Mouse (Mus musculus): ENCODE measurements around the gene Syne1. TPM values are rescaled to one million over a fixed set of nuclear protein-coding genes. Genes with fewer than 3 reads are reported as not detected.

Gene Syne1
- total and polyA plus RNA-seq, 2 experiments from 2014 or later = 18.7 to 93.3 TPM

DNA sequence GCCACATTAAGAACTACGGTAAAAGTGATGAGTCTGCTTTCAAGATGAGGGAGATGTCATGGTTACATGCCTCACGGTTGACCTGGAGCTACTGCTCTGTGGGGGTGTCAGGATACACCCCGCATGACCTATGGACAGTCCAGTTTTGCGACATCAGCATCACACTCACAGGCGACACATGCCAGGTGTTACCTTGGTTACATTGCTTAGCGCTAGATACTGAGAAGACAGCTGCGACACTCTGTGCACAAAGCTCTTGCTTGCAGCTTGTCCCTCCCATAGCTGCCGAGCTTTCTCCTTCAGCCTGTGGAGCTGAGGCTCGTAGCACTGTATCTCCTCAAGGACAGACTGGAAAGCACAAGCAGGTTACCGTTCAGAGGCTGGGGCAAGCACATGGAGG is 286.9 kb downstream of the Syne1 start:
- 37% methylated on average over 10 of the region's 10 CpGs for WGBS
- peak; percentile 31 for DNase-seq (ENCODE audit: low spot score)
- no peaks in the 10 kb centered on the region for H3K27me3 ChIP-seq (ENCODE audit: insufficient read depth, low read length)
- H3K9me3 ChIP-seq (ENCODE audit: low read length) = no peaks in the 10 kb centered on the region
- H3K36me3 ChIP-seq (ENCODE audit: insufficient read depth, low read length) = peaks cover 5% of the 10 kb centered on the region; the same call in 1 of the 2 replicates
- H3K27ac ChIP-seq = peak overlapping the region; percentile 51; the same call in 1 of the 2 replicates
- H3K4me3 ChIP-seq (ENCODE audit: low read length) = no peak overlapping the region
- no peak overlapping the region for H3K9ac ChIP-seq (replicated peaks; ENCODE audit: low read length)
- peak; percentile 84 for ATAC-seq
- no peaks in the 10 kb centered on the region for H3K4me1 ChIP-seq (ENCODE audit: insufficient read depth, low read length)
- H3K4me2 ChIP-seq (ENCODE audit: low read depth, low read length) = no peak overlapping the region
- TF ChIP-seq CTCF (IDR thresholded peaks at IDR 0.05; ENCODE audit: low read depth) = no peak

- no peak for ATAC-seq
- Histone ChIP-seq H3K4me1 (ENCODE audit: insufficient read depth, low read length) (no peaks in the 10 kb centered on the region), H3K9ac (replicated peaks; ENCODE audit: low read length) (no peak overlapping the region), H3K27me3 (ENCODE audit: insufficient read depth, low read length) (no peaks in the 10 kb centered on the region), H3K4me3 (ENCODE audit: low read length) (no peak overlapping the region), H3K36me3 (ENCODE audit: insufficient read depth, low read length) (peaks cover 5% of the 10 kb centered on the region; the same call in 1 of the 2 replicates), H3K9me3 (ENCODE audit: low read length) (no peaks in the 10 kb centered on the region), H3K4me2 (ENCODE audit: low read depth, low read length) (no peak overlapping the region), H3K27ac (no peak overlapping the region)
- WGBS = 71% methylated on average over 8 of the region's 8 CpGs
- TF ChIP-seq CTCF (IDR thresholded peaks at IDR 0.05; ENCODE audit: low read depth) = no peak
- no peak for DNase-seq (ENCODE audit: low spot score)
These were observed 288.6 kb downstream of the Syne1 start for GRCm38 (mm10) chr10:5262636-5263035.

DNA sequence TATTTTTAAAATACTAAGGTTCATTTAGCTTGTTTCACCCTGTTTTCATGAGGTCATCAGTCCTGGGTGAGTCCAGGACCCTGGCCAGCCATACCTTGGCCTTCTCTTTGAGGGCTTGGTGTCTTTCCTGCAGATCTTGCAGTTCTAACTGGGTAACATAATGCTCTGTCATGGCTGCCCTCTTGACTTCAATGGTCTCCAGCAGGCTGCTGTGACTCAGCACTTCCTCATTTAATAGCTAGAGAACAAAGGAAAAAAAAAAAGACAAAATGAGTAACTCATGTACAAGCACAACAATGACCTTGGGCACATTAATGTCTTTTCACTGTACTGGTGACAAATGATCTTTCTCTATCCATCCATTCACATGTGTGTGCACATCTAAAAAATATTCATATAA is 294.6 kb downstream of the Syne1 start:
- no peak overlapping the region for H3K4me2 ChIP-seq (ENCODE audit: low read depth, low read length)
- H3K9ac ChIP-seq (replicated peaks; ENCODE audit: low read length) = no peak overlapping the region
- no peaks in the 10 kb centered on the region for H3K4me1 ChIP-seq (ENCODE audit: insufficient read depth, low read length)
- no peak overlapping the region for H3K4me3 ChIP-seq (ENCODE audit: low read length)
- H3K36me3 ChIP-seq (ENCODE audit: insufficient read depth, low read length) = peaks cover 11% of the 10 kb centered on the region; the same call in 1 of the 2 replicates
- ATAC-seq (no peak), DNase-seq (ENCODE audit: low spot score) (no peak)
- TF ChIP-seq CTCF (IDR thresholded peaks at IDR 0.05; ENCODE audit: low read depth) = no peak
- H3K27me3 ChIP-seq (ENCODE audit: insufficient read depth, low read length) = no peaks in the 10 kb centered on the region
- H3K27ac ChIP-seq = no peak overlapping the region
- no peaks in the 10 kb centered on the region for H3K9me3 ChIP-seq (ENCODE audit: low read length)

GRCm38 (mm10) chr10:5253752-5254151 is 297.5 kb downstream of the Syne1 start:
- TF ChIP-seq CTCF (IDR thresholded peaks at IDR 0.05; ENCODE audit: low read depth) = no peak
- Histone ChIP-seq H3K4me3 (ENCODE audit: low read length) (no peak overlapping the region), H3K27ac (no peak overlapping the region), H3K36me3 (ENCODE audit: insufficient read depth, low read length) (peaks cover 11% of the 10 kb centered on the region; the same call in 1 of the 2 replicates), H3K27me3 (ENCODE audit: insufficient read depth, low read length) (no peaks in the 10 kb centered on the region), H3K4me1 (ENCODE audit: insufficient read depth, low read length) (no peaks in the 10 kb centered on the region), H3K9ac (replicated peaks; ENCODE audit: low read length) (no peak overlapping the region), H3K9me3 (ENCODE audit: low read length) (no peaks in the 10 kb centered on the region), H3K4me2 (ENCODE audit: low read depth, low read length) (no peak overlapping the region)
- no peak for ATAC-seq
- no peak for DNase-seq (ENCODE audit: low spot score)

DNA sequence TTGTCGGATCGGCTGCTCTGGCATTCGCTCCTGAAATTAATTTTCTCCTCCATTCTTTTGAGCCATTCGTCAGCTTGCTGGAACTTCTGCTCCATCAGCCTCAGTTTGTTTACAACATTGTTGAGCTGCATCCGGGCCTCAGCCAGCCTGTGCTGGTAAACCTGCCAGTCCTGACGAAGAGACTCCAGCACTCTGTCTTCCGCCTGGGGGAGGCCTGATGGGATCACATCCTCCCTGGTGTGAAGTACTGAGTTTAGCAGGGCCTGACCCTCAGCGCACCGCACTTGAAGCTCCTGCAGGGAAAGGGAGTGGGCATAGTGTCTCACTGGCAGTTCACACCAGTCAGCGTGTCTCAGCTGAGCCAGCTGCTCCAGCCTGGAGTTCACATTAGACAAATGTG is 300.6 kb downstream of the Syne1 start:
- Histone ChIP-seq H3K27ac (no peak overlapping the region), H3K9me3 (ENCODE audit: low read length) (no peaks in the 10 kb centered on the region), H3K4me3 (ENCODE audit: low read length) (no peak overlapping the region), H3K4me2 (ENCODE audit: low read depth, low read length) (no peak overlapping the region), H3K4me1 (ENCODE audit: insufficient read depth, low read length) (no peaks in the 10 kb centered on the region), H3K36me3 (ENCODE audit: insufficient read depth, low read length) (peaks cover 18% of the 10 kb centered on the region; the same call in 1 of the 2 replicates), H3K9ac (replicated peaks; ENCODE audit: low read length) (no peak overlapping the region), H3K27me3 (ENCODE audit: insufficient read depth, low read length) (no peaks in the 10 kb centered on the region)
- ATAC-seq (no peak), DNase-seq (ENCODE audit: low spot score) (no peak)
- WGBS = 66% methylated on average over 10 of the region's 10 CpGs
- no peak for TF ChIP-seq CTCF (IDR thresholded peaks at IDR 0.05; ENCODE audit: low read depth)

DNA sequence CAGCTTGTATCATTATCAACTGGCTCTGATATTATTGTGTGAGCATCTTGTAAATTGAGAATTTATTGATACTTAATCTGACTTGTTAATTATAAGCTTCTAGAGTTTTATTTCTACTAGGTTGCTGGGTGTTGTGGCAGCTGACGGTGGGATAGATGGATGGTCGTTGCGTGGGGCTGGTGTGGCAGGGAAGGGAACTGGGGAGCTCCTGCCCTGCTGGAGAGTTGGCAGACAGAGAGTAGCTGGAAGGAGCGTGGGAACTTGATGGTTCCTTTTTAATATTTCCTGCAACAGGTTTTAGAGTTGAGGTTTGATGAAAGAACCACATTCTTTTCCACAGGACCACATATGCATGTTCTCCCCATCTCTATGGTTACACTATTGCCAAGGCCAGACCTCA is 311.6 kb downstream of the Syne1 start:
- H3K9ac ChIP-seq (replicated peaks; ENCODE audit: low read length) = no peak overlapping the region
- H3K4me2 ChIP-seq (ENCODE audit: low read depth, low read length) = no peak overlapping the region
- no peaks in the 10 kb centered on the region for H3K4me1 ChIP-seq (ENCODE audit: insufficient read depth, low read length)
- ATAC-seq = no peak
- H3K9me3 ChIP-seq (ENCODE audit: low read length) = no peaks in the 10 kb centered on the region
- no peak overlapping the region for H3K4me3 ChIP-seq (ENCODE audit: low read length)
- 30% methylated on average over 4 of the region's 4 CpGs for WGBS
- no peaks in the 10 kb centered on the region for H3K36me3 ChIP-seq (ENCODE audit: insufficient read depth, low read length)
- TF ChIP-seq CTCF (IDR thresholded peaks at IDR 0.05; ENCODE audit: low read depth) = no peak
- H3K27ac ChIP-seq = no peak overlapping the region
- no peak for DNase-seq (ENCODE audit: low spot score)
- no peaks in the 10 kb centered on the region for H3K27me3 ChIP-seq (ENCODE audit: insufficient read depth, low read length)

DNA sequence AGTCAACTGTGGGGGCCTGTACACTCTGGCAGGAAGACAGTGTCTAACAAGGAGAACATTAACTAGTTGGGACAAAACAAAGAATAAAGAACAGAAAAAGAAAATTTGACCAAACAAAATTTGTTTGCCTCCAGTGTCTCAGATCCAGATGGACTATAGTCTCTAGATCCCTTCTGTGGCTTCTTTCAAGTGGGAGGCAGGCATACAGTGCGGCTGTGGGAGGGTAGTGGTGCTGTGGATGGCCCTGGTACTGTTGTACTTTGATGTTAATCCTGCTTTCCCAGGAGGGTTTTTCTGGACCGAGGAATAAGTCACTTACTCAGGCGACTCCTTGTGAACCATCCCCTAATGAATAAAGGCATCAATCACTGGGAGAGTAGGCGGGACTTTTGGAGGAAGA is 314.4 kb downstream of the Syne1 start:
- no peak for ATAC-seq
- TF ChIP-seq CTCF (IDR thresholded peaks at IDR 0.05; ENCODE audit: low read depth) = no peak
- Histone ChIP-seq H3K9ac (replicated peaks; ENCODE audit: low read length) (no peak overlapping the region), H3K27me3 (ENCODE audit: insufficient read depth, low read length) (no peaks in the 10 kb centered on the region), H3K4me3 (ENCODE audit: low read length) (no peak overlapping the region), H3K36me3 (ENCODE audit: insufficient read depth, low read length) (no peaks in the 10 kb centered on the region), H3K4me2 (ENCODE audit: low read depth, low read length) (no peak overlapping the region), H3K9me3 (ENCODE audit: low read length) (no peaks in the 10 kb centered on the region), H3K4me1 (ENCODE audit: insufficient read depth, low read length) (no peaks in the 10 kb centered on the region), H3K27ac (no peak overlapping the region)
- 48% methylated on average over 4 of the region's 4 CpGs for WGBS
- no peak for DNase-seq (ENCODE audit: low spot score)
